Mouse (Mus musculus): ENCODE data around the gene Ybx2. TPM values are rescaled to one million over a fixed set of nuclear protein-coding genes. Genes with fewer than 3 reads are reported as not detected.

Ybx2 gene
- total and polyA plus RNA-seq, 3 experiments = 16.7 to 64.2 (median 22.6) TPM

DNA sequence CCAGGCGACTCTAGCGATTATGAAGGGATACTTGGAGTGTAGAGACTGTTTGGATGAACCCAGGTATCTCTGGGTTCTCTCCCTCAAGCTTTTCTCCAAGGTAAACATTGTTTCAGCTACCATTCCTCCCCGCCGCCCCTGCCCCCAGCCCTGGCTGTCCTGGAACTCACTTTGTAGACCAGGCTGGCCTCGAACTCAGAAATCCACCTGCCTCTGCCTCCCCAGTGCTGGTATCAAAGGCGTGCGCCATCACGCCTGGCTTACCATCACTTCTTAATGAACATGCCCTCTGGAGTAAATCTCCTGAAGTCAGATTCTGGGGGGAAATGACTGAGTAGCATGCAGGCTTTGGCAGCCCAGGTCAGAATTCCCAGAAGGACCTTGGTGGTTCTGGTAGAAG lies 46.6 kb downstream of the Ybx2 start, which contains the start of gene Elp5:
Gene Elp5, minus strand, starts transcription at position 293 of the 400 bp plus-strand sequence.
- DNase-seq = no peak
- TF ChIP-seq CTCF (IDR thresholded peaks at IDR 0.05) = no peak
- H3K4me1 ChIP-seq (ENCODE audit: control insufficient read depth, insufficient read depth, low read length) = peaks cover 5% of the 10 kb centered on the region
- 0 out of 2 replicates have a peak, but pooled peaks cover 1% of the 10 kb centered on the region for H3K79me2 ChIP-seq (replicated peaks; ENCODE audit: control insufficient read depth, insufficient read depth, low read length)
- intact Hi-C loops (cut with DNase I) = no loop called here
- H3K27ac ChIP-seq = peak within 1 kb of the TSS; percentile 90
- H3K27me3 ChIP-seq (ENCODE audit: control insufficient read depth, insufficient read depth, low read length) = no peaks in the 10 kb centered on the region
- 30% methylated on average over 8 of the region's 8 CpGs for WGBS
- H3K9ac ChIP-seq (ENCODE audit: low read depth, low read length) = peak within 1 kb of the TSS; percentile 91
- H3K4me3 ChIP-seq = peak within 1 kb of the TSS; percentile 85
- H3K36me3 ChIP-seq (ENCODE audit: control insufficient read depth, insufficient read depth, low read length) = peaks cover 3% of the 10 kb centered on the region

DNA sequence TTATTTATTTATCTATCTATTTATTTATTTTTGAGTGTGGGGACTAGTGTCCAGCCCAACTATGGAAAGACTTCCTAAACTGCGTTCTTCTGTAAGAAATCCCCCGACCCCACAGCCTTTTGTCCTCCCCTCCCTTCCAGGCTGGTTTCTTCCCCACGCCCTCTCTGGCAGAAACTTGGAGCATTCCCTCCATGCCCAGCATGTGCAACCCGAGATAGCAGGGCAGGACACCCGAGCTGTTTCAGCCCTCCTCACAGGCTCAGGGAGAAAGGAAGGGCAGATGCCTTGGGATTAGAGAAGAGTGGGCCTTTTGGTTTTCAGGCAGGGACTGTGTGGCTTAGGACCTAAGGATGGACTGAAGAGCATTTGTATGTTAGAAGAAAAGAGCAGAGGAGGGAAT lies 47.3 kb downstream of the Ybx2 start:
- no peak overlapping the region; the same call in 1 of the 2 replicates for H3K4me3 ChIP-seq
- WGBS = 19% methylated on average over 5 of the region's 5 CpGs
- peak in 1 of 2 experiments; percentile 60 for DNase-seq
- H3K4me1 ChIP-seq (ENCODE audit: control insufficient read depth, insufficient read depth, low read length) = peaks cover 5% of the 10 kb centered on the region
- peak overlapping the region; percentile 90 for H3K27ac ChIP-seq
- intact Hi-C loops (cut with DNase I) = no loop called here
- H3K27me3 ChIP-seq (ENCODE audit: control insufficient read depth, insufficient read depth, low read length) = no peaks in the 10 kb centered on the region
- peaks cover 3% of the 10 kb centered on the region for H3K36me3 ChIP-seq (ENCODE audit: control insufficient read depth, insufficient read depth, low read length)
- TF ChIP-seq CTCF (IDR thresholded peaks at IDR 0.05) = no peak
- no peak for TF ChIP-seq POLR2A (IDR thresholded peaks at IDR 0.05; ENCODE audit: insufficient read depth, low read depth, low read length)
- TF ChIP-seq EP300 (IDR thresholded peaks at IDR 0.05; ENCODE audit: insufficient read depth, low read depth, low read length) = no peak
- H3K79me2 ChIP-seq (replicated peaks; ENCODE audit: control insufficient read depth, insufficient read depth, low read length) = 0 out of 2 replicates have a peak, but pooled peaks cover 1% of the 10 kb centered on the region
- H3K9ac ChIP-seq (ENCODE audit: low read depth, low read length) = peak overlapping the region; percentile 50

GRCm38 (mm10) chr11:69983377-69983776 lies 47.8 kb downstream of the Ybx2 start:
- WGBS = 44% methylated on average over 4 of the region's 4 CpGs
- DNase-seq = peak in 1 of 2 experiments; percentile 52
- peaks cover 5% of the 10 kb centered on the region for H3K4me1 ChIP-seq (ENCODE audit: control insufficient read depth, insufficient read depth, low read length)
- H3K27me3 ChIP-seq (ENCODE audit: control insufficient read depth, insufficient read depth, low read length) = no peaks in the 10 kb centered on the region
- H3K79me2 ChIP-seq (replicated peaks; ENCODE audit: control insufficient read depth, insufficient read depth, low read length) = 0 out of 2 replicates have a peak, but pooled peaks cover 1% of the 10 kb centered on the region
- H3K36me3 ChIP-seq (ENCODE audit: control insufficient read depth, insufficient read depth, low read length) = peaks cover 3% of the 10 kb centered on the region
- H3K27ac ChIP-seq = peak overlapping the region; percentile 90
- intact Hi-C loops (cut with DNase I) = no loop called here
- peak overlapping the region; percentile 50 for H3K9ac ChIP-seq (ENCODE audit: low read depth, low read length)
- TF ChIP-seq EP300 (IDR thresholded peaks at IDR 0.05; ENCODE audit: insufficient read depth, low read depth, low read length) = 0 out of 2 replicates have a peak, but pooled peaks have one; percentile 19
- TF ChIP-seq CTCF (IDR thresholded peaks at IDR 0.05) = no peak
- TF ChIP-seq POLR2A (IDR thresholded peaks at IDR 0.05; ENCODE audit: insufficient read depth, low read depth, low read length) = no peak
- H3K4me3 ChIP-seq = no peak overlapping the region

DNA sequence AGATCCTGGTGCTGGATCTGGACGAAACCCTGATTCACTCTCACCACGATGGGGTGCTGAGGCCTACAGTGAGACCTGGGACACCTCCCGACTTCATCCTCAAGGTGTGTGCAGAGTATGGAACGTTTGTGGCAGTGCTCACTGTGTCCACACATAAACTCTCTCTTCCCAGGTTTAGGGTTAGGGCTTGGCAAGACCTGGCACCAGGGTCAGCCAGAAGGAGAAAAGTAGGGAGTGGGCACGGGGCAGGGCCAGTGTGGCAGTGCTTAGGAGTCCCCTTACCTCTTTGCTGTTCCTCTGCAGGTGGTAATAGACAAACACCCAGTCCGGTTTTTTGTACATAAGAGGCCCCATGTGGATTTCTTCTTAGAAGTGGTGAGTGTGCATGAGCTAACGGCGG lies 48.8 kb downstream of the Ybx2 start:
- H3K4me1 ChIP-seq (ENCODE audit: control insufficient read depth, insufficient read depth, low read length) = peaks cover 5% of the 10 kb centered on the region
- H3K79me2 ChIP-seq (replicated peaks; ENCODE audit: control insufficient read depth, insufficient read depth, low read length) = 0 out of 2 replicates have a peak, but pooled peaks cover 1% of the 10 kb centered on the region
- WGBS = 88% methylated on average over 8 of the region's 8 CpGs
- H3K9ac ChIP-seq (ENCODE audit: low read depth, low read length) = no peak overlapping the region
- H3K36me3 ChIP-seq (ENCODE audit: control insufficient read depth, insufficient read depth, low read length) = peaks cover 7% of the 10 kb centered on the region
- H3K27ac ChIP-seq = peak overlapping the region; percentile 90
- DNase-seq = no peak
- no peak overlapping the region for H3K4me3 ChIP-seq
- intact Hi-C loops (cut with DNase I) = no loop called here
- no peak for TF ChIP-seq EP300 (IDR thresholded peaks at IDR 0.05; ENCODE audit: insufficient read depth, low read depth, low read length)
- no peak for TF ChIP-seq POLR2A (IDR thresholded peaks at IDR 0.05; ENCODE audit: insufficient read depth, low read depth, low read length)
- TF ChIP-seq CTCF (IDR thresholded peaks at IDR 0.05) = no peak
- no peaks in the 10 kb centered on the region for H3K27me3 ChIP-seq (ENCODE audit: control insufficient read depth, insufficient read depth, low read length)

DNA sequence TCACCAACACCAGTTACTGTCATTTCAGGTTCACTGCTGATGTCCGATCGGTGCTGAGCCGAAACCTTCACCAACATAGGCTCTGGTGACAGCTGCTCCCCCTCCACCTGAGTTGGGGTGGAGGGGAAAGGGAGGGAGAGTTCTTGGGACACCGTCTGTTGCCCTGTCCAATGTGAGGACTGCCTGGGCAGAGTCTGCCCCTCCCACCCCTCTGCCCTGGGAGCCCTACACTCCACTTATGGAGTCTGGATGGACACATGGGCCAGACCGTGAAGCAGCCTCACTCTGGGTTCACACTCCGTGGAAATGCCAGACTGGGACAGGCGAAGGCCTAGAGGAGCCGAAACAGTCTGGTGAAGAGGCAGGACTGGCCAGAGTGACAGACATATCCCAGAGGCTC lies 54.4 kb downstream of the Ybx2 start:
- intact Hi-C loops (cut with DNase I) = loop anchor here (5.0 to 10.0 kb wide), 2 partner anchors 68 to 575 kb away; partner anchors contain the start of genes Eif5a and Kdm6b

More for the DNA sequence above, 54.4 kb downstream of the Ybx2 start:
- peaks cover 23% of the 10 kb centered on the region for H3K36me3 ChIP-seq (ENCODE audit: control insufficient read depth, insufficient read depth, low read length)
- H3K4me1 ChIP-seq (ENCODE audit: control insufficient read depth, insufficient read depth, low read length) = peaks cover 5% of the 10 kb centered on the region
- TF ChIP-seq POLR2A (IDR thresholded peaks at IDR 0.05; ENCODE audit: insufficient read depth, low read depth, low read length) = no peak
- no peak for TF ChIP-seq CTCF (IDR thresholded peaks at IDR 0.05)
- no peak for TF ChIP-seq EP300 (IDR thresholded peaks at IDR 0.05; ENCODE audit: insufficient read depth, low read depth, low read length)
- H3K79me2 ChIP-seq (replicated peaks; ENCODE audit: control insufficient read depth, insufficient read depth, low read length) = no peaks in the 10 kb centered on the region; the same call in none of the 2 replicates
- WGBS = 78% methylated on average over 8 of the region's 8 CpGs
- no peak for DNase-seq
- no peak overlapping the region for H3K9ac ChIP-seq (ENCODE audit: low read depth, low read length)
- peak overlapping the region; percentile 87 for H3K27ac ChIP-seq
- no peaks in the 10 kb centered on the region for H3K27me3 ChIP-seq (ENCODE audit: control insufficient read depth, insufficient read depth, low read length)
- no peak overlapping the region for H3K4me3 ChIP-seq

Small RNA genes lying within 50 kb of the gene (microRNA-seq; reads per million reads assigned to microRNA genes)
- gene Gm44349 = 0 to 0.39 reads per million in 2 experiments

Other genes with a start within 250 kb of the Ybx2 start
Only the 30 nearest of the 35 such genes appear.
- not detected for gene Slc35g3, start 173.8 kb upstream of the Ybx2 start, total RNA-seq (2021)
- gene Slc35g3, start 173.8 kb upstream of the Ybx2 start, polyA plus RNA-seq (2012; rRNA removed) = 0.35 TPM in 1 of 2 replicates, not detected in the other
- 10 to 100 TPM; 42.9 to 47.9 TPM for gene Zbtb4, start 169.9 kb upstream of the Ybx2 start, total RNA-seq (2021)
- gene Zbtb4, start 169.9 kb upstream of the Ybx2 start, polyA plus RNA-seq (2012; rRNA removed) = 19.8 and 25.4 TPM in 2 replicates
- 1 to 10 TPM; 4.1 TPM for gene Chrnb1, start 139.9 kb upstream of the Ybx2 start, total RNA-seq (2021)
- gene Chrnb1, start 139.9 kb upstream of the Ybx2 start, polyA plus RNA-seq (2012; rRNA removed) = 10.3 and 16.4 TPM in 2 replicates
- gene Fgf11, start 133.9 kb upstream of the Ybx2 start, total RNA-seq (2021) = 1 to 10 TPM; 1.9 to 2.5 TPM
- gene Fgf11, start 133.9 kb upstream of the Ybx2 start, polyA plus RNA-seq (2012; rRNA removed) = 3.3 and 4.3 TPM in 2 replicates
- under 1 TPM; 0.25 to 0.29 TPM for gene Tmem102, start 130.2 kb upstream of the Ybx2 start, total RNA-seq (2021)
- gene Tmem102, start 130.2 kb upstream of the Ybx2 start, polyA plus RNA-seq (2012; rRNA removed) = 0.44 and 0.47 TPM in 2 replicates
- not detected for gene Gm39566, start 120.5 kb upstream of the Ybx2 start, total RNA-seq (2021)
- gene Gm39566, start 120.5 kb upstream of the Ybx2 start, polyA plus RNA-seq (2012; rRNA removed) = 0.02 and 0.09 TPM in 2 replicates
- gene Spem2, start 117.3 kb upstream of the Ybx2 start, total RNA-seq (2021) = not detected
- 0.15 and 0.20 TPM in 2 replicates for gene Spem2, start 117.3 kb upstream of the Ybx2 start, polyA plus RNA-seq (2012; rRNA removed)
- gene Spem1, start 113.6 kb upstream of the Ybx2 start, total RNA-seq (2021) = not detected
- gene Spem1, start 113.6 kb upstream of the Ybx2 start, polyA plus RNA-seq (2012; rRNA removed) = 0.23 and 0.32 TPM in 2 replicates
- gene Nlgn2, start 98.0 kb upstream of the Ybx2 start, total RNA-seq (2021) = 1 to 10 TPM; 3.4 to 5.0 TPM
- 6.0 and 6.7 TPM in 2 replicates for gene Nlgn2, start 98.0 kb upstream of the Ybx2 start, polyA plus RNA-seq (2012; rRNA removed)
- gene Tmem256, start 97.3 kb upstream of the Ybx2 start, total RNA-seq (2021) = 100 to 1,000 TPM; 214 to 254 TPM
- 308 and 350 TPM in 2 replicates for gene Tmem256, start 97.3 kb upstream of the Ybx2 start, polyA plus RNA-seq (2012; rRNA removed)
- gene Plscr3, start 89.4 kb upstream of the Ybx2 start, total RNA-seq (2021) = 10 to 100 TPM; 21.2 to 22.4 TPM
- gene Plscr3, start 89.4 kb upstream of the Ybx2 start, polyA plus RNA-seq (2012; rRNA removed) = 45.3 and 48.3 TPM in 2 replicates
- gene Tnk1, start 77.1 kb upstream of the Ybx2 start, total RNA-seq (2021) = not detected
- gene Tnk1, start 77.1 kb upstream of the Ybx2 start, polyA plus RNA-seq (2012; rRNA removed) = 0.20 and 0.68 TPM in 2 replicates
- not detected for gene Tmem95, start 57.8 kb upstream of the Ybx2 start, total RNA-seq (2021)
- not detected in 2 replicates for gene Tmem95, start 57.8 kb upstream of the Ybx2 start, polyA plus RNA-seq (2012; rRNA removed)
- gene Kctd11, start 54.4 kb upstream of the Ybx2 start, total RNA-seq (2021) = 1 to 10 TPM; 2.3 to 2.6 TPM
- gene Kctd11, start 54.4 kb upstream of the Ybx2 start, polyA plus RNA-seq (2012; rRNA removed) = 2.9 TPM in 2 replicates
- 1 to 10 TPM in 1 of 2 experiments, under 1 TPM in 1; 0.65 to 1.1 TPM for gene Acap1, start 40.3 kb upstream of the Ybx2 start, total RNA-seq (2021)
- gene Acap1, start 40.3 kb upstream of the Ybx2 start, polyA plus RNA-seq (2012; rRNA removed) = 1.7 and 3.3 TPM in 2 replicates
- gene 2810408A11Rik, start 34.8 kb upstream of the Ybx2 start, total RNA-seq (2021) = under 1 TPM; 0.23 to 0.34 TPM
- gene 2810408A11Rik, start 34.8 kb upstream of the Ybx2 start, polyA plus RNA-seq (2012; rRNA removed) = 0.15 and 0.41 TPM in 2 replicates
- gene Neurl4, start 34.7 kb upstream of the Ybx2 start, total RNA-seq (2021) = 10 to 100 TPM; 42.6 to 47.1 TPM
- 31.5 and 54.1 TPM in 2 replicates for gene Neurl4, start 34.7 kb upstream of the Ybx2 start, polyA plus RNA-seq (2012; rRNA removed)
- 10 to 100 TPM; 27.2 to 28.4 TPM for gene Gps2, start 21.9 kb upstream of the Ybx2 start, total RNA-seq (2021)
- gene Gps2, start 21.9 kb upstream of the Ybx2 start, polyA plus RNA-seq (2012; rRNA removed) = 53.9 and 63.9 TPM in 2 replicates
- 100 to 1,000 TPM; 397 to 444 TPM for gene Eif5a, start 13.8 kb upstream of the Ybx2 start, total RNA-seq (2021)
- 360 and 540 TPM in 2 replicates for gene Eif5a, start 13.8 kb upstream of the Ybx2 start, polyA plus RNA-seq (2012; rRNA removed)
- gene Slc2a4, start 12.4 kb downstream of the Ybx2 start, total RNA-seq (2021) = 100 to 1,000 TPM; 363 to 456 TPM
- 516 and 737 TPM in 2 replicates for gene Slc2a4, start 12.4 kb downstream of the Ybx2 start, polyA plus RNA-seq (2012; rRNA removed)
- not detected for gene Cldn7, start 29.0 kb downstream of the Ybx2 start, total RNA-seq (2021)
- 0.50 and 3.5 TPM in 2 replicates for gene Cldn7, start 29.0 kb downstream of the Ybx2 start, polyA plus RNA-seq (2012; rRNA removed)
- gene Ctdnep1, start 45.4 kb downstream of the Ybx2 start, total RNA-seq (2021) = 100 to 1,000 TPM; 143 to 144 TPM
- gene Ctdnep1, start 45.4 kb downstream of the Ybx2 start, polyA plus RNA-seq (2012; rRNA removed) = 138 and 190 TPM in 2 replicates
- gene Elp5, start 46.7 kb downstream of the Ybx2 start, total RNA-seq (2021) = 10 to 100 TPM; 39.0 to 42.2 TPM
- 61.6 and 78.5 TPM in 2 replicates for gene Elp5, start 46.7 kb downstream of the Ybx2 start, polyA plus RNA-seq (2012; rRNA removed)
- gene Gabarap, start 55.3 kb downstream of the Ybx2 start, total RNA-seq (2021) = 100 to 1,000 TPM; 284 to 340 TPM
- gene Gabarap, start 55.3 kb downstream of the Ybx2 start, polyA plus RNA-seq (2012; rRNA removed) = 469 and 750 TPM in 2 replicates
- 10 to 100 TPM; 18.1 to 22.8 TPM for gene Phf23, start 60.0 kb downstream of the Ybx2 start, total RNA-seq (2021)
- 11.5 and 17.6 TPM in 2 replicates for gene Phf23, start 60.0 kb downstream of the Ybx2 start, polyA plus RNA-seq (2012; rRNA removed)
- 1 to 10 TPM; 4.1 to 4.9 TPM for gene Dvl2, start 64.8 kb downstream of the Ybx2 start, total RNA-seq (2021)
- 6.1 and 7.4 TPM in 2 replicates for gene Dvl2, start 64.8 kb downstream of the Ybx2 start, polyA plus RNA-seq (2012; rRNA removed)
- gene Acadvl, start 79.6 kb downstream of the Ybx2 start, total RNA-seq (2021) = 1,000 to 10,000 TPM; 1,139 to 1,355 TPM
- gene Acadvl, start 79.6 kb downstream of the Ybx2 start, polyA plus RNA-seq (2012; rRNA removed) = 701 and 889 TPM in 2 replicates
- gene Dlg4, start 81.1 kb downstream of the Ybx2 start, total RNA-seq (2021) = 1 to 10 TPM; 5.2 to 5.7 TPM
- gene Dlg4, start 81.1 kb downstream of the Ybx2 start, polyA plus RNA-seq (2012; rRNA removed) = 6.9 and 9.8 TPM in 2 replicates
- gene Asgr1, start 118.3 kb downstream of the Ybx2 start, total RNA-seq (2021) = not detected
- gene Asgr1, start 118.3 kb downstream of the Ybx2 start, polyA plus RNA-seq (2012; rRNA removed) = 0.50 TPM in 1 of 2 replicates, not detected in the other
- under 1 TPM in 1 of 2 experiments, not detected in 1; 0.16 TPM for gene Asgr2, start 156.8 kb downstream of the Ybx2 start, total RNA-seq (2021)
- 0.31 and 0.56 TPM in 2 replicates for gene Asgr2, start 156.8 kb downstream of the Ybx2 start, polyA plus RNA-seq (2012; rRNA removed)

All from heart, adult 2 months (tissue).